Mouse (Mus musculus) left cerebral cortex, postnatal 4 days (tissue): ENCODE results near the gene Tepsin. TPM values are rescaled to one million over a fixed set of nuclear protein-coding genes. Genes with fewer than 3 reads are reported as not detected.
A peak's percentile ranks its signal among the peaks of the same experiment; 100 is the strongest.

ENCODE experiments used
- DNase-seq: peaks from one replicate; pipeline ENCODE4 v3.0.0-alpha.2; 2022
- intact Hi-C: fragments of 180-260 bp; cut with DNase I; formaldehyde crosslinking; loops from one replicate; pipeline ENCODE4 v1.15.1; 2025
- total RNA-seq, 2 experiments: library from RNA; stranded (reverse); gene quantifications; 2 replicates each; pipeline ENCODE4 v1.2.3; 2021

Gene Tepsin
- total RNA-seq, result 10 to 100 TPM; 18.9 to 19.5 TPM

GRCm38 (mm10) chr11:120098588-120099511 is at the start of gene Tepsin, which contains the start of gene Ndufaf8:
Tepsin (minus strand) TSS chr11:120098731.
Ndufaf8 (plus strand) TSS chr11:120098928.
- DNase-seq, result peak; percentile 94
- intact Hi-C loops, result no loop called here

- intact Hi-C loops, result no loop called here
Observed at GRCm38 (mm10) chr11:120143708-120144497, 45.4 kb upstream of the Tepsin start.

GRCm38 (mm10) chr11:120142601-120143051 is 44.1 kb upstream of the Tepsin start:
- DNase-seq, result peak; percentile 32
- intact Hi-C loops, result no loop called here

More at GRCm38 (mm10) chr11:120143708-120144497, 45.4 kb upstream of the Tepsin start:
- DNase-seq, result no peak

GRCm38 (mm10) chr11:120140255-120140654 is 41.7 kb upstream of the Tepsin start:
- intact Hi-C loops, result no loop called here
- DNase-seq, result no peak

- DNase-seq, result no peak
- intact Hi-C loops, result no loop called here
Observed at GRCm38 (mm10) chr11:120139309-120139731, 40.8 kb upstream of the Tepsin start.

- no peak for DNase-seq
- intact Hi-C loops, result no loop called here
Observed at GRCm38 (mm10) chr11:120137625-120138004, 39.1 kb upstream of the Tepsin start.

- no peak for DNase-seq
- intact Hi-C loops, result no loop called here
Observed at GRCm38 (mm10) chr11:120136796-120137624, 38.5 kb upstream of the Tepsin start.

GRCm38 (mm10) chr11:120136195-120136594 is 37.7 kb upstream of the Tepsin start:
- no peak for DNase-seq
- intact Hi-C loops, result no loop called here

- intact Hi-C loops, result no loop called here
- no peak for DNase-seq
Observed at GRCm38 (mm10) chr11:120134847-120135530, 36.5 kb upstream of the Tepsin start.

GRCm38 (mm10) chr11:120134148-120134547 is 35.6 kb upstream of the Tepsin start:
- intact Hi-C loops, result no loop called here
- DNase-seq, result no peak

GRCm38 (mm10) chr11:120129281-120129680 is 30.8 kb upstream of the Tepsin start:
- no peak for DNase-seq
- intact Hi-C loops, result no loop called here

- DNase-seq, result no peak
- intact Hi-C loops, result no loop called here
Observed at GRCm38 (mm10) chr11:120126845-120127244, 28.3 kb upstream of the Tepsin start.

- DNase-seq, result peak; percentile 64
- intact Hi-C loops, result no loop called here
Observed at GRCm38 (mm10) chr11:120122126-120122525, 23.6 kb upstream of the Tepsin start.

GRCm38 (mm10) chr11:120120642-120121420 is 22.3 kb upstream of the Tepsin start:
- intact Hi-C loops, result no loop called here
- peak; percentile 80 for DNase-seq

GRCm38 (mm10) chr11:120119936-120120541 is 21.5 kb upstream of the Tepsin start:
- DNase-seq, result no peak
- intact Hi-C loops, result no loop called here

GRCm38 (mm10) chr11:120119108-120119507 is 20.6 kb upstream of the Tepsin start:
- intact Hi-C loops, result no loop called here
- no peak for DNase-seq

- intact Hi-C loops, result no loop called here
- DNase-seq, result no peak
Observed at GRCm38 (mm10) chr11:120117626-120118025, 19.1 kb upstream of the Tepsin start.

- no peak for DNase-seq
- intact Hi-C loops, result loop anchor here (5.0 kb wide), 1 partner anchor 193 kb away; no protein-coding TSS in a partner anchor
Observed at GRCm38 (mm10) chr11:120114488-120115215, 16.1 kb upstream of the Tepsin start.
